Comparison of ENCODE assay signal across 18 mouse cellular contexts in genomic region chr16:36063315-36063714, GRCm38 (mm10). TPM values are rescaled to one million over a fixed set of nuclear protein-coding genes. Genes with fewer than 3 reads are reported as not detected.
DNase-seq lines count a peak whose midpoint lies in the region; ATAC-seq and TF ChIP-seq lines count a peak whose summit lies in the region.
"Had no signal": no experiment of that assay in that cellular context is flagged by ENCODE, and none has a peak within 500 bp of the region (broad histone marks: within the 10 kb centered on the region; RNA-seq: fewer than 3 reads in every experiment).

No protein-coding gene starts in this region.

- H3K4me1 ChIP-seq in forebrain, postnatal 0 days (ENCODE audit: insufficient read depth) = no peaks in the 10 kb centered on the region
- H3K4me1 ChIP-seq in forebrain, embryonic 15.5 days = peaks cover 5% of the 10 kb centered on the region
- H3K4me1 ChIP-seq in heart, embryonic 15.5 days (replicated peaks) = peaks cover 65% of the 10 kb centered on the region
- H3K4me1 ChIP-seq in liver, embryonic 12.5 days = peaks cover 65% of the 10 kb centered on the region
- H3K4me1 ChIP-seq in neural tube, embryonic 15.5 days = peaks cover 1% of the 10 kb centered on the region; the same call in 1 of the 2 replicates

- no peaks in the 10 kb centered on the region for H3K27me3 ChIP-seq in forebrain, postnatal 0 days (ENCODE audit: insufficient read depth, low read length)
- H3K27me3 ChIP-seq in forebrain, embryonic 15.5 days = no peaks in the 10 kb centered on the region
- no peaks in the 10 kb centered on the region for H3K27me3 ChIP-seq in heart, embryonic 15.5 days
- H3K27me3 ChIP-seq in liver, embryonic 12.5 days (replicated peaks) = no peaks in the 10 kb centered on the region
- no peaks in the 10 kb centered on the region for H3K27me3 ChIP-seq in neural tube, embryonic 15.5 days (replicated peaks)
- H3K27me3 ChIP-seq: forebrain, embryonic 12.5 days; intestine, embryonic 15.5 days had no signal

- DNase-seq in forebrain, postnatal 0 days = no peak
- no peak for DNase-seq in heart, adult 11 months
- DNase-seq in liver = no peak
- DNase-seq in adrenal gland, postnatal 10 days = no peak
- DNase-seq: B cell, adult 2 months; cerebellum, postnatal 36 days; kidney, postnatal 14 days; lung, postnatal 36 days; right cerebral cortex, postnatal 25 days; thymus, adult 2 months had no signal

- ATAC-seq in forebrain, postnatal 0 days = peak; percentile 56
- ATAC-seq in forebrain, embryonic 15.5 days (replicated peaks) = no peak
- ATAC-seq in heart, embryonic 15.5 days (replicated peaks; ENCODE audit: insufficient number of reproducible peaks, insufficient read depth, low FRiP score, low read depth) = no peak
- ATAC-seq in liver, embryonic 12.5 days = no peak
- 0 out of 2 replicates have a peak, but pooled peaks have one; percentile 28 for ATAC-seq in neural tube, embryonic 15.5 days (ENCODE audit: low FRiP score)
- ATAC-seq: intestine, embryonic 15.5 days; midbrain, embryonic 16.5 days had no signal

- no peak overlapping the region for H3K4me2 ChIP-seq in forebrain, postnatal 0 days (ENCODE audit: low read depth)
- H3K4me2 ChIP-seq in forebrain, embryonic 15.5 days (replicated peaks) = no peak overlapping the region
- no peak overlapping the region for H3K4me2 ChIP-seq in heart, embryonic 15.5 days
- H3K4me2 ChIP-seq in liver, embryonic 12.5 days = no peak overlapping the region
- H3K4me2 ChIP-seq in neural tube, embryonic 15.5 days = no peak overlapping the region
- H3K4me2 ChIP-seq: forebrain, embryonic 12.5 days; intestine, embryonic 15.5 days had no signal

- H3K4me3 ChIP-seq in forebrain, postnatal 0 days (ENCODE audit: low read depth, low read length) = no peak overlapping the region
- H3K4me3 ChIP-seq in forebrain, embryonic 15.5 days = no peak overlapping the region
- H3K4me3 ChIP-seq in heart, embryonic 15.5 days = no peak overlapping the region
- H3K4me3 ChIP-seq in liver, embryonic 12.5 days = no peak overlapping the region
- no peak overlapping the region for H3K4me3 ChIP-seq in neural tube, embryonic 15.5 days (replicated peaks)
- H3K4me3 ChIP-seq: forebrain, embryonic 12.5 days; intestine, embryonic 15.5 days had no signal

- H3K36me3 ChIP-seq in forebrain, postnatal 0 days (ENCODE audit: insufficient read depth) = no peaks in the 10 kb centered on the region
- H3K36me3 ChIP-seq in forebrain, embryonic 15.5 days = no peaks in the 10 kb centered on the region
- no peaks in the 10 kb centered on the region for H3K36me3 ChIP-seq in heart, embryonic 15.5 days
- peaks cover 35% of the 10 kb centered on the region for H3K36me3 ChIP-seq in liver, embryonic 12.5 days
- no peaks in the 10 kb centered on the region for H3K36me3 ChIP-seq in neural tube, embryonic 15.5 days
- H3K36me3 ChIP-seq: forebrain, embryonic 12.5 days; intestine, embryonic 15.5 days had no signal

- H3K27ac ChIP-seq in forebrain, postnatal 0 days (ENCODE audit: low read depth, low read length) = no peak overlapping the region
- no peak overlapping the region for H3K27ac ChIP-seq in forebrain, embryonic 15.5 days (replicated peaks)
- peak overlapping the region; percentile 76 for H3K27ac ChIP-seq in heart, embryonic 15.5 days
- peak overlapping the region; percentile 69 for H3K27ac ChIP-seq in liver, embryonic 12.5 days
- H3K27ac ChIP-seq in neural tube, embryonic 15.5 days (replicated peaks) = no peak overlapping the region
- H3K27ac ChIP-seq: forebrain, embryonic 12.5 days; intestine, embryonic 15.5 days had no signal

- 59% methylated on average over 2 of the region's 2 CpGs for WGBS in forebrain, postnatal 0 days
- WGBS in forebrain, embryonic 15.5 days = 77% methylated on average over 2 of the region's 2 CpGs
- WGBS in heart, embryonic 15.5 days = 68% methylated on average over 2 of the region's 2 CpGs
- 82% methylated on average over 2 of the region's 2 CpGs for WGBS in liver, embryonic 12.5 days (ENCODE audit: insufficient replicate concordance)
- 82% methylated on average over 2 of the region's 2 CpGs for WGBS in neural tube, embryonic 15.5 days

- no peaks in the 10 kb centered on the region for H3K9me3 ChIP-seq in forebrain, postnatal 0 days (ENCODE audit: low read length)
- no peaks in the 10 kb centered on the region for H3K9me3 ChIP-seq in forebrain, embryonic 15.5 days
- no peaks in the 10 kb centered on the region for H3K9me3 ChIP-seq in heart, embryonic 15.5 days (replicated peaks)
- no peaks in the 10 kb centered on the region for H3K9me3 ChIP-seq in liver, embryonic 12.5 days (replicated peaks)
- no peaks in the 10 kb centered on the region for H3K9me3 ChIP-seq in neural tube, embryonic 15.5 days (replicated peaks)
- H3K9me3 ChIP-seq: forebrain, embryonic 12.5 days; G1E; intestine, embryonic 15.5 days had no signal

- TF ChIP-seq CTCF in forebrain, postnatal 0 days (IDR thresholded peaks at IDR 0.05; ENCODE audit: low read depth) = no peak

- H3K9ac ChIP-seq in forebrain, postnatal 0 days = no peak overlapping the region
- H3K9ac ChIP-seq in forebrain, embryonic 15.5 days (replicated peaks) = no peak overlapping the region
- no peak overlapping the region for H3K9ac ChIP-seq in heart, embryonic 15.5 days
- H3K9ac ChIP-seq in liver, embryonic 12.5 days = no peak overlapping the region
- H3K9ac ChIP-seq in neural tube, embryonic 15.5 days (replicated peaks) = no peak overlapping the region
- H3K9ac ChIP-seq: forebrain, embryonic 12.5 days; intestine, embryonic 15.5 days had no signal

RNA-seq across cellular contexts. Expression of gene Fam162a, which starts 8.1 kb away (rescaled TPM):
- 27.4 and 48.2 TPM in 2 replicates for total RNA-seq in forebrain, postnatal 0 days (2014; rRNA removed)
- 139 and 178 TPM in 2 replicates for polyA plus RNA-seq in forebrain, postnatal 0 days (2015; fragmentation: Nextera tagmentation; extraction: Ambion mirVana)
- polyA plus RNA-seq in forebrain, embryonic 15.5 days (2015; fragmentation: Nextera tagmentation; extraction: Ambion mirVana) = 169 and 188 TPM in 2 replicates
- 733 and 988 TPM in 2 replicates for polyA plus RNA-seq in heart, embryonic 15.5 days (2015; fragmentation: Nextera tagmentation; extraction: Ambion mirVana)
- 242 and 259 TPM in 2 replicates for polyA plus RNA-seq in liver, embryonic 12.5 days (2016; fragmentation: Nextera tagmentation; extraction: Ambion mirVana)
- 146 and 193 TPM in 2 replicates for polyA plus RNA-seq in neural tube, embryonic 15.5 days (2015; fragmentation: Nextera tagmentation; extraction: Ambion mirVana)
- 100 to 1,000 TPM; 181 to 193 TPM for total RNA-seq in adrenal gland, postnatal 10 days (2021)

RNA-seq across cellular contexts. Expression of gene Ccdc58, which starts 8.2 kb away (rescaled TPM):
- total RNA-seq in forebrain, postnatal 0 days (2014; rRNA removed) = 14.8 and 18.9 TPM in 2 replicates
- polyA plus RNA-seq in forebrain, postnatal 0 days (2015; fragmentation: Nextera tagmentation; extraction: Ambion mirVana) = 25.9 and 29.2 TPM in 2 replicates
- 34.7 and 35.4 TPM in 2 replicates for polyA plus RNA-seq in forebrain, embryonic 15.5 days (2015; fragmentation: Nextera tagmentation; extraction: Ambion mirVana)
- 64.5 and 90.8 TPM in 2 replicates for polyA plus RNA-seq in heart, embryonic 15.5 days (2015; fragmentation: Nextera tagmentation; extraction: Ambion mirVana)
- polyA plus RNA-seq in liver, embryonic 12.5 days (2016; fragmentation: Nextera tagmentation; extraction: Ambion mirVana) = 73.2 and 79.9 TPM in 2 replicates
- 33.0 and 39.3 TPM in 2 replicates for polyA plus RNA-seq in neural tube, embryonic 15.5 days (2015; fragmentation: Nextera tagmentation; extraction: Ambion mirVana)
- total RNA-seq in adrenal gland, postnatal 10 days (2021) = 10 to 100 TPM; 57.9 to 74.7 TPM

RNA-seq across cellular contexts. Expression of gene Wdr5b, which starts 22.3 kb away (rescaled TPM):
- 8.8 and 12.2 TPM in 2 replicates for total RNA-seq in forebrain, postnatal 0 days (2014; rRNA removed)
- 5.0 and 6.8 TPM in 2 replicates for polyA plus RNA-seq in forebrain, postnatal 0 days (2015; fragmentation: Nextera tagmentation; extraction: Ambion mirVana)
- polyA plus RNA-seq in forebrain, embryonic 15.5 days (2015; fragmentation: Nextera tagmentation; extraction: Ambion mirVana) = 14.1 and 16.1 TPM in 2 replicates
- polyA plus RNA-seq in heart, embryonic 15.5 days (2015; fragmentation: Nextera tagmentation; extraction: Ambion mirVana) = 6.0 and 6.8 TPM in 2 replicates
- 3.6 and 4.0 TPM in 2 replicates for polyA plus RNA-seq in liver, embryonic 12.5 days (2016; fragmentation: Nextera tagmentation; extraction: Ambion mirVana)
- 12.0 and 12.4 TPM in 2 replicates for polyA plus RNA-seq in neural tube, embryonic 15.5 days (2015; fragmentation: Nextera tagmentation; extraction: Ambion mirVana)
- 1 to 10 TPM; 4.3 to 5.3 TPM for total RNA-seq in adrenal gland, postnatal 10 days (2021)

Comparison
In these comparisons a context has a peak if more than half of its experiments do, and no peak if none do; other contexts are left out.
1. ATAC-seq: peak in forebrain, postnatal 0 days (single experiment) and neural tube, embryonic 15.5 days (single experiment); none in forebrain, embryonic 15.5 days (single experiment), heart, embryonic 15.5 days (single experiment) and liver, embryonic 12.5 days (single experiment).
2. H3K27ac ChIP-seq: peak in heart, embryonic 15.5 days (single experiment) and liver, embryonic 12.5 days (single experiment); none in forebrain, postnatal 0 days (single experiment), forebrain, embryonic 15.5 days (single experiment) and neural tube, embryonic 15.5 days (single experiment).